Comparison of ENCODE assay signal across 22 mouse cellular contexts in genomic region chr5:97009601-97010335, GRCm38 (mm10). TPM values are rescaled to one million over a fixed set of nuclear protein-coding genes. Genes with fewer than 3 reads are reported as not detected.
DNase-seq lines count a peak whose midpoint lies in the region; ATAC-seq and TF ChIP-seq lines count a peak whose summit lies in the region.
"Had no signal": no experiment of that assay in that cellular context is flagged by ENCODE, and none has a peak within 500 bp of the region (broad histone marks: within the 10 kb centered on the region; RNA-seq: fewer than 3 reads in every experiment).

No protein-coding gene starts in this region.

- ATAC-seq in heart, embryonic 12.5 days (ENCODE audit: insufficient number of reproducible peaks, low FRiP score), result peak; percentile 38; the same call in 1 of the 2 replicates
- 0 out of 2 replicates have a peak, but pooled peaks have one; percentile 3 for ATAC-seq in G1E (ENCODE audit: extremely low read depth, insufficient number of reproducible peaks, low FRiP score, poor library complexity, severe bottlenecking)
- ATAC-seq in erythroblast, adult 5-6 weeks (replicated peaks; ENCODE audit: low FRiP score, poor library complexity, severe bottlenecking), result peak; percentile 38; the same call in 1 of the 2 replicates
- peak; percentile 73 for ATAC-seq in liver, embryonic 14.5 days (ENCODE audit: insufficient read depth)
- no peak for ATAC-seq in hindbrain, embryonic 14.5 days (ENCODE audit: low FRiP score)
- ATAC-seq: forebrain, embryonic 16.5 days; midbrain, embryonic 16.5 days had no signal

- no peak for DNase-seq in heart, adult 18-20 months
- DNase-seq in G1E (ENCODE audit: low spot score), result no peak
- DNase-seq in liver, embryonic 14.5 days (ENCODE audit: low read depth in 3 of 3, low spot score in 3 of 3), result peak; percentile 48 to 80 (median 52)
- no peak for DNase-seq in cerebellum, postnatal 4 days (ENCODE audit: low spot score in 2 of 2)
- no peak for DNase-seq in cerebellum, postnatal 36 days
- DNase-seq in hindbrain, embryonic 14.5 days (ENCODE audit: low spot score), result no peak
- DNase-seq: adrenal gland, postnatal 25 days; B cell, adult 2 months; cerebellum, adult 11-12 months; kidney, adult 11 months; kidney, postnatal 36 days; left cerebral cortex, postnatal 4 days; lung, adult 2 months; right cerebral cortex, postnatal 4 days; thymus, adult 2 months had no signal

- H3K27me3 ChIP-seq in heart, embryonic 12.5 days (replicated peaks), result 0 out of 2 replicates have a peak, but pooled peaks cover 2% of the 10 kb centered on the region
- H3K27me3 ChIP-seq in G1E (ENCODE audit: insufficient read depth, low read length), result no peaks in the 10 kb centered on the region
- H3K27me3 ChIP-seq in liver, embryonic 14.5 days (ENCODE audit: control insufficient read depth, insufficient read depth, low read length), result no peaks in the 10 kb centered on the region
- H3K27me3 ChIP-seq in hindbrain, embryonic 14.5 days (ENCODE audit: control insufficient read depth, insufficient read depth, low read length), result no peaks in the 10 kb centered on the region
- H3K27me3 ChIP-seq: embryonic facial prominence, embryonic 15.5 days; neural tube, embryonic 12.5 days had no signal

- H3K9ac ChIP-seq in heart, embryonic 12.5 days, result no peak overlapping the region
- peak overlapping the region; percentile 60 for H3K9ac ChIP-seq in liver, embryonic 14.5 days (replicated peaks)
- no peak overlapping the region for H3K9ac ChIP-seq in hindbrain, embryonic 14.5 days
- H3K9ac ChIP-seq: embryonic facial prominence, embryonic 15.5 days; neural tube, embryonic 12.5 days had no signal

- no peak overlapping the region for H3K4me3 ChIP-seq in heart, embryonic 12.5 days
- peak overlapping the region; percentile 56; the same call in 1 of the 2 replicates for H3K4me3 ChIP-seq in G1E (ENCODE audit: low read depth, low read length)
- H3K4me3 ChIP-seq in liver, embryonic 14.5 days (ENCODE audit: insufficient read depth in 1 of 2, low read depth in 2 of 2, low read length in 2 of 2), result peak overlapping the region; percentile 45 to 46
- no peak overlapping the region for H3K4me3 ChIP-seq in hindbrain, embryonic 14.5 days (replicated peaks; ENCODE audit: low read length)
- H3K4me3 ChIP-seq: embryonic facial prominence, embryonic 15.5 days; neural tube, embryonic 12.5 days had no signal

- WGBS in heart, embryonic 12.5 days, result 74% methylated on average over 11 of the region's 11 CpGs
- 9% methylated on average over 11 of the region's 11 CpGs for WGBS in liver, embryonic 14.5 days (ENCODE audit: insufficient replicate concordance)
- WGBS in hindbrain, embryonic 14.5 days, result 95% methylated on average over 11 of the region's 11 CpGs

- 0 out of 2 replicates have a peak, but pooled peaks cover 3% of the 10 kb centered on the region for H3K4me1 ChIP-seq in heart, embryonic 12.5 days (replicated peaks)
- H3K4me1 ChIP-seq in G1E (ENCODE audit: insufficient read depth, low read depth, low read length), result peaks cover 80% of the 10 kb centered on the region
- peaks cover 64 to 67% of the 10 kb centered on the region in 2 experiments for H3K4me1 ChIP-seq in liver, embryonic 14.5 days (replicated peaks; ENCODE audit: control insufficient read depth in 2 of 2, insufficient read depth in 2 of 2, low read length in 1 of 2)
- H3K4me1 ChIP-seq in hindbrain, embryonic 14.5 days (replicated peaks; ENCODE audit: control insufficient read depth, insufficient read depth, low read length), result no peaks in the 10 kb centered on the region
- H3K4me1 ChIP-seq: embryonic facial prominence, embryonic 15.5 days; neural tube, embryonic 12.5 days had no signal

- H3K4me2 ChIP-seq in heart, embryonic 12.5 days, result no peak overlapping the region
- H3K4me2 ChIP-seq in liver, embryonic 14.5 days (ENCODE audit: low read depth), result peak overlapping the region; percentile 85
- no peak overlapping the region for H3K4me2 ChIP-seq in hindbrain, embryonic 14.5 days (replicated peaks)
- H3K4me2 ChIP-seq: embryonic facial prominence, embryonic 15.5 days; neural tube, embryonic 12.5 days had no signal

- H3K9me3 ChIP-seq in heart, embryonic 12.5 days (replicated peaks), result no peaks in the 10 kb centered on the region
- no peaks in the 10 kb centered on the region for H3K9me3 ChIP-seq in G1E (replicated peaks)
- H3K9me3 ChIP-seq in liver, embryonic 14.5 days (ENCODE audit: control insufficient read depth, low read length), result no peaks in the 10 kb centered on the region
- no peaks in the 10 kb centered on the region for H3K9me3 ChIP-seq in hindbrain, embryonic 14.5 days (ENCODE audit: control insufficient read depth, low read length)
- H3K9me3 ChIP-seq: embryonic facial prominence, embryonic 15.5 days; neural tube, embryonic 12.5 days had no signal

- no peak overlapping the region for H3K27ac ChIP-seq in heart, embryonic 12.5 days (ENCODE audit: poor library complexity, severe bottlenecking)
- peak overlapping the region; percentile 84 for H3K27ac ChIP-seq in liver, embryonic 14.5 days
- H3K27ac ChIP-seq in hindbrain, embryonic 14.5 days, result no peak overlapping the region
- H3K27ac ChIP-seq: embryonic facial prominence, embryonic 15.5 days; macrophage; neural tube, embryonic 12.5 days had no signal

- H3K36me3 ChIP-seq in heart, embryonic 12.5 days, result no peaks in the 10 kb centered on the region
- peaks cover 37% of the 10 kb centered on the region for H3K36me3 ChIP-seq in G1E (replicated peaks)
- H3K36me3 ChIP-seq in liver, embryonic 14.5 days (replicated peaks; ENCODE audit: control insufficient read depth, insufficient read depth, low read depth), result peaks cover 14% of the 10 kb centered on the region
- H3K36me3 ChIP-seq in hindbrain, embryonic 14.5 days (replicated peaks; ENCODE audit: control insufficient read depth, insufficient read depth), result no peaks in the 10 kb centered on the region
- H3K36me3 ChIP-seq: embryonic facial prominence, embryonic 15.5 days; neural tube, embryonic 12.5 days had no signal

- peak; percentile 73 for TF ChIP-seq EP300 in liver, embryonic 14.5 days (IDR thresholded peaks at IDR 0.05; ENCODE audit: low read depth)

- no peak for TF ChIP-seq CTCF in G1E (IDR thresholded peaks at IDR 0.05; ENCODE audit: low read depth, low read length)
- no peak for TF ChIP-seq CTCF in liver, embryonic 14.5 days (IDR thresholded peaks at IDR 0.05; ENCODE audit: low read depth)

RNA-seq across cellular contexts. Expression of gene Bmp2k, which starts 12.3 kb away (rescaled TPM):
- 9.9 and 10.6 TPM in 2 replicates for polyA plus RNA-seq in heart, embryonic 12.5 days (2016; fragmentation: Nextera tagmentation; extraction: Ambion mirVana)
- 1 to 10 TPM; 6.7 to 7.0 TPM for total RNA-seq in heart, adult 18-20 months (2021)
- total RNA-seq in G1E (2014; fragmentation: Nextera tagmentation) (944 and 1,145 TPM in 2 replicates), G1E (2017) (341 and 380 TPM in 2 replicates)
- 51.6 and 52.6 TPM in 2 replicates for polyA plus RNA-seq in G1E (2012)
- total RNA-seq in erythroblast, adult 5-6 weeks (2015; ENCODE audit: low replicate concordance), result 268 and 286 TPM in 2 replicates
- 270 and 271 TPM in 2 replicates for total RNA-seq in erythroblast, adult 5-6 weeks (2017; ENCODE audit: low replicate concordance)
- polyA plus RNA-seq in liver, embryonic 14.5 days (2012; rRNA removed), result 10.6 and 14.0 TPM in 2 replicates
- polyA plus RNA-seq in liver, embryonic 14.5 days (2014; fragmentation: Nextera tagmentation; extraction: Ambion mirVana), result 30.2 and 34.3 TPM in 2 replicates
- 11.7 and 12.4 TPM in 2 replicates for polyA plus RNA-seq in hindbrain, embryonic 14.5 days (2014; fragmentation: Nextera tagmentation; extraction: Ambion mirVana)

Comparison
In these comparisons a context has a peak if more than half of its experiments do, and no peak if none do; other contexts are left out.
1. H3K4me3 ChIP-seq: peak in G1E (single experiment) and liver, embryonic 14.5 days (2 of 2); none in heart, embryonic 12.5 days (single experiment) and hindbrain, embryonic 14.5 days (single experiment).
2. DNase-seq: peak in liver, embryonic 14.5 days (3 of 3); none in heart, adult 18-20 months (0 of 2), G1E (single experiment), cerebellum, postnatal 4 days (0 of 2), cerebellum, postnatal 36 days (0 of 2) and hindbrain, embryonic 14.5 days (single experiment).